Mouse (Mus musculus) urinary bladder, adult 18-20 months (tissue): Measurements from ENCODE around the gene Cxcr4.

Source experiments
- DNase-seq, 2 experiments: peaks; one replicate each; pipeline ENCODE4 v3.0.0; 2022; ENCODE audit warnings: low spot score in 2 of 2, mixed read lengths in 2 of 2

The Cxcr4 gene

GRCm38 (mm10) chr1:128569992-128570648 lies 22.0 kb downstream of the Cxcr4 start:
- DNase-seq: no peak

DNA sequence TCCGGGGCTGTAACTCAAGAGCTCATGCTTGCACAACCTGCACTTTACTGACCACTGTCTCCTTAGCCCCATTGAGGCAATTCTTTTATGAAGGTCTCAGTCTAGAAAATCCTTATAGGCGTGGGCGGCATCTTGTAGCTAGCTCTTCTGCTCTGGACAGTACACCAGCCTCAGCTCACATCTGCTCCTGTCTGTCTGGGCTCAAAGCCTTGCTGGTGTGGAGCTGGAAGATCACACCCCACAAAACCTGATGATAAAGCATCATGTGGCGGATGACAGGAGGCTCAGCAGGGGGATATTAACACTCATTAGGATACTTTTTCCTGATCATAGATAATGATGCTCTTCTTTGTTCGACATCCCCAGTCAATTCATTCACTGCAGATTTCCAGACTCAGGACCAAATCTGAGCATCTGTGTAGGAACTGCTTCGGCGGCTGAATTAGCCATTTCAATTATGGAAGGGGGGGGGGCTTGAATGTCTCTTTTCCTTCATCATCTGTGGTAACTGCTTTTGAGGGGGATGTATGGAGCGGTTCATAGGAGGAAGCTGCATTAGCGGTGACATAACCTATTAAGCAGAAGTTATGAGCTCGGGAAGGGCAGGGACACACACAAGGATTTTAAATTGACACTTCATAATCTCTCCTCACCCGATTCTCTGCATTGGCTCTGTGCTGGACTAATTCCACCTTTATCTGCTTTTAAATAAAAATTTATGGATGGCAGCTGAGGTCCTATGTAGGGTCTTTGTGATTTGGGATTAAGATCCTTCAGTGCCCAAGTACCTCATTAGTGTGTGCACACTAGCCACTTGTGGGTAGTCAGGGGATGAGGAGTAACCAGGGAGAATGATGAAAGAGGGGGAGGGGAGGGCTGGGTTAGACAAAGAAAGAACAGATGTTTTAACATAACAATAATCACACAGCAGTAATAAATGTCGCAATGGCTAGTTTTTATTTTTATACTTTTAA lies 24.6 kb downstream of the Cxcr4 start:
- no peak for DNase-seq

- DNase-seq: no peak
Observed at GRCm38 (mm10) chr1:128563905-128564304, 28.2 kb downstream of the Cxcr4 start.

GRCm38 (mm10) chr1:128561325-128561874 lies 30.7 kb downstream of the Cxcr4 start:
- no peak for DNase-seq

DNA sequence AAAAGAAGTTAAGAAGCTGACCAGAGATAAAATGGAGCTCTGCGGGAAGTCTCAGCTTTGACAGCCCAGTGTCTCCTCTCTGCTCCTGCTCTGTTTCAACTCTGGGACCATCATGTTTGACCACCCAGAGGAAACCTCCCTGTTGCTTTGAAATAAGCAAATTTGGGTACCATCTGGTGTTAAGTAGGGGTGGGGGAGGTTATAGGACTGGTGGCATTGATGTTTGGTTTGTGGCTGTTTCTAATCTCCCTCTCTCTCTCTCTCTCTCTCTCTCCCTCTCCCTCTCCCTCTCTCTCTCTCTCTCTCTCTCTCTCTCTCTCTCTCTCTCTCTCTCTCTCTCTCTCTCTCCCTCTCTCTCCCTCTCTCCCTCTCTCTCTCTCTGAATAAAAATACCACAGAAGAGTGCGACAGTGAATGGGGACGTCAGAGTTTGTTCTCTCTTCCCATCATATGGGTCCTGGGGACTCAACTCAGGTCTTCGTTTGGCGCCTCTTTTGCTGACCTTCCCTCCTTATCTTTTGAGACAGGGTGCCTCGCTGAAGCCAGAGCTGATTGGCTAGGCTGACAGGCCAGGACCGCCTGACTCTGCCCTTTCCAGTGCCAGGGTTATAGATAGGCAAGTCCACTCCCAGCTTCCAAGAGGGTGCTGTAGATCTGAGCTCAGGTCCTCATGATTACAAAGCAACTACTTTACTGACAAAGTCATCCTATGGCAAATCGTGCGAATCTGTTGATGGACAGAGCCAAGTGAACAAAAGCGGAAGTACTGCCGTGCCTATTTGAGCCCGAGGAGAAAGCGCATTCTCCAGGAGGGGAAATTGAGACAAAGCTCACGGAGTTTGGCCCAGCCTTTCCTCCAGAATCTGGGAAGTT lies 31.4 kb downstream of the Cxcr4 start:
- DNase-seq: no peak

GRCm38 (mm10) chr1:128557953-128558352 lies 34.1 kb downstream of the Cxcr4 start:
- DNase-seq: no peak

GRCm38 (mm10) chr1:128552545-128552944 lies 39.5 kb downstream of the Cxcr4 start:
- DNase-seq: no peak

DNA sequence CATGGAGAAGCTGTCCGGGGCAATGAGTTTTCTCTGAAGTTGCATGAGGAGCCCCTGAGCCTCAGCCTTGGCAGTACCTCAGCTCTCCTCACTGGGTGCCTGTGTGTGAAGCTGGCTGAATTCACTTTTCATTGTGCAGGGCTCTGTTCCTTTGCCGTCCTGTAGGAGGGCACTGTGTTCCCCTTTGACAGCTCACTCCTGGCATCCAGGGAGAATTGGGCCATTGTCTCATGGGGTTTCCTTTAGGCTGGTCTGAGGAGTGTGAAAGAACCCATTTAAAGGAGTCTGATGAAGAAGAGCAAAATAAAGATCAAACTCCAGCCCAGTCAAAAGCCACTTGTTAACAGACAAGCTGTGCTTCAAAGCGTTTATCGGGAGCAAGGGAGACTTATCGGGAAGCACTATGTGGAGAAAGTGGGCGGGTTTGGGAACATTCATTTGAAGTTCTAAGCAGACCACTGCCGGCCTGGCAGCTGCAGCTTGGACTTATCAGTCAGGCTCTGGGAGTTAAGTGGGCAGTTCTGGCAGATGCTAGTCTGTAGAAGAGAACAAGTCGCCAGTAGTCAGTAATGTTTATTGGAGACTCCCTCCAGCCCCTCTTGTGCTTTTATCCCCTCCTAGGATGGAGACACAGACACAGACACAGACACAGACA lies 40.2 kb downstream of the Cxcr4 start:
- no peak for DNase-seq

GRCm38 (mm10) chr1:128549442-128549841 lies 42.7 kb downstream of the Cxcr4 start:
- no peak for DNase-seq

GRCm38 (mm10) chr1:128549007-128549406 lies 43.1 kb downstream of the Cxcr4 start:
- DNase-seq: no peak

DNA sequence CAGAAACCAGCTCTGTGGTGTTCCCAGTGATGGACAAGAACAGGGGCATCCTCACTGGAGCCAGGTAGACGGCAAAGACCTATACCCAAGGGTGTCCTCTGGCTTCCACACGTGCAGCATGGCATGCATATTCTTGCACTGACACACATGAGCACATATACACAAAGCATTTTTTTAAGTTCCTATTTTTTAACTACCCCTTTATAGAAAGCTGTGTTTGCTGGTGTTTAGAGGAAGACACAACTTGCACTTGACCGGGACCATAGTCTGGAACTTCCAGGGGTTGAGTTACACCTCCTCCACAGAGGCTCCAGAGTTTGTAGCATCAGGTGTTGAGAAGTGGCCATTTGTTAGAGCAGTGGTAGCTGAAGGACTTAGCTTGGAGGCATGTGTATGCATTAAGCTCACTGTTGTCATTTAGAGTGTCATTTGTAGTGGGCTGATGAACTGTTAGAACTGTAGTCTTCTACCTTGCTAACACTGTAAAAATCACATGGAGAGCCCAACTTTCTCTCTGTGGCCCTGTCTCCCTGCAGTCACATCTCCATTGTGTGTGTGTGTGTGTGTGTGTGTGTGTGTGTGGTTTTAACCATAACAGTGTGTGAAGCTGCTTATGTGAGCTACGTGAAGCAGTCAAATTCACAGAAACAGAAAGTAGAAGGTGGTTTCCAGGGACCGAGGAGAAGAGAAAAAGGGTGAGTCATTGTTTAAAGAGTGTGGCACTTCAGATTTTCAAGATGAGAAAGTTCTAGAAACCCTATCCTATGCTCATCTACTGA lies 43.7 kb downstream of the Cxcr4 start:
- DNase-seq: no peak

DNA sequence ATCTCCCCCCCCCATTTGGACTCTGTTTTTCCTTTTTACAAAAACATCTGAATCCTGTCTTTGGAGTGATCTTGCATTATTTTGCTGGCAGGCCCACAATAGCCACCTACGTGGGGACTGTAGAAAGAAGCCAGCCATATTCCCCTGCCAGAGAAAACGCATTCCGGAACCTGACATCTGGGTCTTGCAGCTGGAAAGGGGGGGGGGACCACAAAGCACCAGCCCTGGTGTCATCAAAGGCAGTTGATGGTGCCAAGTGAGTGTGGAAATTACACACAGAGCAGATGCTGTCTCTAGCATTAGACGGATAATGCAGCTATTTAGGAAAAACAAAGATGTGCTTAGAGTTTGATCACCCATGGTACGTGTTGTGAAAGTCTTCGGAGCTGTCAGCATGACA lies 46.4 kb downstream of the Cxcr4 start:
- no peak for DNase-seq

GRCm38 (mm10) chr1:128543137-128543536 lies 49.0 kb downstream of the Cxcr4 start:
- DNase-seq: no peak

DNA sequence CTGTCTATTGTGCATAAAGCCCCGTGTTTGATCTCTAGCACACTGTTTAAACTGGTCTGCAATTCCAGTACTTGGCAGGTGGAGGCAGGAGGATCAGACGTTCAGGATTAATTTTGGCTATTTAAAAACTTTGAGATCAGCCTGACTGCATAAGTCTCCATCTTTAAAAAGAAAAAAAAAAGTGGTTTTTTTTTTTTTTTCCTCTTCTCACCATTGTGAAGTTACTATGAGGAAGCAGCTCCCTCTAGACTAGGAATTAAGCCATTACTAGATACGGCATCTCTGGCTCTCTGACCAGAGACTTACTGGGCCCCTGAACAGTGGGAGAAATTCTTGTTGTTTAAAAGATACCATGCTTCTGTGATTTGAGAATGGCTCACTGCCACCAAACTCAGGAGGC lies 49.5 kb downstream of the Cxcr4 start:
- no peak for DNase-seq

DNA sequence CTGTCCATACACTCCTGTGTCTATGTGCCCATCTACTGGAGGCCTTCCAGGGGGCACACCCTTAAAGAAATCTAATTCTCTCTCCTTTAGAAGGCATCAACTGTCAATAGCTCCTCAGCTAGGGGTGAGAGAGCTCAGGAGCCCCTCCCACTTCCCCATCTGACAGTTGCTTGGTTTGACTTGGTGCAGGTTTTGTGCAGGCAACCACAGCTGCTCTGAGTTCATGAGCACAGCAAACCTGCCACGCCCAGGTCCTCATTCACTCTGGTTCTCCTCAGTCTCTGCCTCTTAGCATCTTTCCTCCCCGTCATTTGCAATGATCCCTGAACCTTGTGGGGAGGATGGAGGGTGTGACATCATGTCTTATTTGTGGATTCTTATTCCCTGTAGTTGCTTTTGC lies 51.9 kb downstream of the Cxcr4 start:
- no peak for DNase-seq

DNA sequence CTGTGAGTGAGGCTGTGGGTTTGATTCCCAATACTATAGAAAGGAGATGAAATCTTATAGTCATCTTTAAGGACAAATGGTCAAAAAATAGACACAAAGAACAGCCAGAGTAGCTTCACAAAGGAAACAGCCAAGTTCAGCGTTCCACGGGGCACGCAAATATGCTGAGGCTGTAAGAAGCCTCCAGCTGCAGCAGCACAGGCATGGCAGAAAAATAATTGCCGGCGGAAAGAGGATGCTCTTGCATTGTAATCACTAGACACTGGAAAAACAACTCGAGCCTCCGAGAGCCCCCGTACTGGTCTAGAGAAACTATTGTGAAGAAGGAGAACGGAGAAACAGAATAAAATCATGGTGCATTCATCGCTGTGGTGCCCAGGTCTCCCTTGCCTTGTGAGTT lies 52.5 kb downstream of the Cxcr4 start:
- no peak for DNase-seq
